Mouse (Mus musculus) embryonic facial prominence, embryonic 12.5 days (tissue): ENCODE results near the gene Dvl1. TPM values are rescaled to one million over a fixed set of nuclear protein-coding genes. Genes with fewer than 3 reads are reported as not detected.

Source experiments
- ATAC-seq: fragments of 200-750 bp; cut with Nextera tagmentation; 2 replicates; pipeline ENCODE4 v1.8.0; 2017; ENCODE audit not compliant: insufficient number of reproducible peaks, insufficient read depth, low FRiP score, low TSS enrichment
- H3K27ac ChIP-seq: fragments of 300-500 bp; sonication (generic); 2 replicates; pipeline ENCODE4 v1.5.1; 2016; ENCODE audit warnings: mild to moderate bottlenecking
- H3K27me3 ChIP-seq: fragments of 300-500 bp; sonication (generic); 2 replicates; pipeline ENCODE4 v1.6.1; 2016; ENCODE audit warnings: mild to moderate bottlenecking, moderate library complexity
- H3K36me3 ChIP-seq: fragments of 300-500 bp; sonication (generic); 2 replicates; pipeline ENCODE4 v1.6.1; 2016; ENCODE audit warnings: mild to moderate bottlenecking
- H3K4me1 ChIP-seq: fragments of 300-500 bp; sonication (generic); 2 replicates; pipeline ENCODE4 v1.6.1; 2016
- H3K4me2 ChIP-seq: fragments of 300-500 bp; sonication (generic); replicated peaks from 2 replicates; pipeline ENCODE4 v1.6.1; 2016; ENCODE audit warnings: mild to moderate bottlenecking, moderate library complexity
- H3K4me3 ChIP-seq: fragments of 300-500 bp; sonication (generic); 2 replicates; pipeline ENCODE4 v1.5.1; 2016; ENCODE audit warnings: mild to moderate bottlenecking
- H3K9ac ChIP-seq: fragments of 300-500 bp; sonication (generic); 2 replicates; pipeline ENCODE4 v1.6.1; 2016; ENCODE audit warnings: mild to moderate bottlenecking, moderate library complexity
- H3K9me3 ChIP-seq: fragments of 300-500 bp; sonication (generic); 2 replicates; pipeline ENCODE4 v1.6.1; 2016; ENCODE audit warnings: mild to moderate bottlenecking, moderate library complexity
- WGBS: fragments of 180-500 bp; shearing (Covaris S2); methylation state at CpG from one replicate; pipeline ENCODE4 v1.1.7; 2016; 5-methylcytosine and 5-hydroxymethylcytosine counted together
- polyA plus RNA-seq: library from polyadenylated mRNA; unstranded; fragments of >200 nt; fragmentation: Nextera tagmentation; extraction: Ambion mirVana; gene quantifications from 2 replicates; pipeline ENCODE4 v1.2.1, GENCODE M21; 2016

Gene Dvl1
- 8.3 and 16.9 TPM in 2 replicates for polyA plus RNA-seq

- H3K9ac ChIP-seq, result peak within 1 kb of the TSS; percentile 75
- peaks cover 15% of the 10 kb centered on the region for H3K36me3 ChIP-seq
- ATAC-seq, result peak; percentile 87
- 0 out of 2 replicates have a peak within 1 kb of the TSS, but pooled peaks have one; percentile 3 for H3K27ac ChIP-seq
- peak within 1 kb of the TSS; percentile 92 for H3K4me2 ChIP-seq
- no peaks in the 10 kb centered on the region for H3K27me3 ChIP-seq
- H3K4me3 ChIP-seq, result peak within 1 kb of the TSS; percentile 78
- no peaks in the 10 kb centered on the region for H3K9me3 ChIP-seq
- H3K4me1 ChIP-seq, result peaks cover 24% of the 10 kb centered on the region
- WGBS, result 3% methylated on average over 58 of the region's 65 CpGs
Measured at GRCm38 (mm10) chr4:155846871-155847578, at the start of gene Dvl1. Gene Dvl1, plus strand, starts transcription at chr4:155847402.

- Histone ChIP-seq H3K27me3 (no peaks in the 10 kb centered on the region), H3K9me3 (no peaks in the 10 kb centered on the region), H3K36me3 (peaks cover 10% of the 10 kb centered on the region; the same call in 1 of the 2 replicates), H3K27ac (no peak overlapping the region), H3K9ac (no peak overlapping the region), H3K4me2 (no peak overlapping the region), H3K4me1 (peaks cover 15% of the 10 kb centered on the region), H3K4me3 (no peak overlapping the region)
- 100% methylated on average over 1 of the region's 1 CpGs for WGBS
- no peak for ATAC-seq
Measured at GRCm38 (mm10) chr4:155802075-155802474, 45.1 kb upstream of the Dvl1 start.

GRCm38 (mm10) chr4:155802741-155803339 is 44.4 kb upstream of the Dvl1 start, which contains the start of gene Mrpl20:
Gene Mrpl20, plus strand, starts transcription at chr4:155802878.
- ATAC-seq, result no peak; the same call in 1 of the 2 replicates
- Histone ChIP-seq H3K4me3 (peak within 1 kb of the TSS; percentile 90), H3K4me2 (peak within 1 kb of the TSS; percentile 61), H3K27me3 (no peaks in the 10 kb centered on the region), H3K9me3 (no peaks in the 10 kb centered on the region), H3K4me1 (peaks cover 15% of the 10 kb centered on the region), H3K27ac (peak within 1 kb of the TSS; percentile 75), H3K36me3 (peaks cover 18% of the 10 kb centered on the region), H3K9ac (peak within 1 kb of the TSS; percentile 90)
- WGBS, result 8% methylated on average over 12 of the region's 12 CpGs

GRCm38 (mm10) chr4:155803340-155804041 is 43.7 kb upstream of the Dvl1 start:
- Histone ChIP-seq H3K4me1 (peaks cover 15% of the 10 kb centered on the region), H3K9ac (peak overlapping the region; percentile 90), H3K27me3 (no peaks in the 10 kb centered on the region), H3K27ac (peak overlapping the region; percentile 75), H3K4me2 (peak overlapping the region; percentile 61), H3K9me3 (no peaks in the 10 kb centered on the region), H3K36me3 (peaks cover 24% of the 10 kb centered on the region), H3K4me3 (peak overlapping the region; percentile 90)
- peak; percentile 98 for ATAC-seq
- under 1% methylated on average over 57 of the region's 58 CpGs for WGBS

- H3K27ac ChIP-seq, result no peak overlapping the region
- H3K9ac ChIP-seq, result no peak overlapping the region
- ATAC-seq, result no peak
- H3K4me2 ChIP-seq, result no peak overlapping the region
- no peaks in the 10 kb centered on the region for H3K27me3 ChIP-seq
- peaks cover 18% of the 10 kb centered on the region for H3K4me1 ChIP-seq
- H3K36me3 ChIP-seq, result peaks cover 50% of the 10 kb centered on the region
- H3K9me3 ChIP-seq, result no peaks in the 10 kb centered on the region
- H3K4me3 ChIP-seq, result no peak overlapping the region
- WGBS, result 84% methylated on average over 3 of the region's 3 CpGs
Measured at GRCm38 (mm10) chr4:155807841-155808240, 39.4 kb upstream of the Dvl1 start.

- Histone ChIP-seq H3K9me3 (no peaks in the 10 kb centered on the region), H3K9ac (peak within 1 kb of the TSS; percentile 98), H3K4me1 (peaks cover 18% of the 10 kb centered on the region), H3K27me3 (no peaks in the 10 kb centered on the region), H3K4me3 (peak within 1 kb of the TSS; percentile 93), H3K4me2 (peak within 1 kb of the TSS; percentile 92), H3K36me3 (peaks cover 74% of the 10 kb centered on the region), H3K27ac (peak within 1 kb of the TSS; percentile 94)
- WGBS, result 1% methylated on average over 60 of the region's 60 CpGs
- ATAC-seq, result peak; percentile 98
Measured at GRCm38 (mm10) chr4:155811929-155812664, 35.1 kb upstream of the Dvl1 start, which contains the start of gene Ccnl2. Gene Ccnl2, plus strand, starts transcription at chr4:155812489.

- Histone ChIP-seq H3K9ac (peak overlapping the region; percentile 98), H3K4me2 (peak overlapping the region; percentile 92), H3K9me3 (no peaks in the 10 kb centered on the region), H3K27me3 (no peaks in the 10 kb centered on the region), H3K27ac (peak overlapping the region; percentile 85), H3K4me3 (peak overlapping the region; percentile 93), H3K36me3 (peaks cover 74% of the 10 kb centered on the region), H3K4me1 (peaks cover 18% of the 10 kb centered on the region)
- WGBS, result under 1% methylated on average over 49 of the region's 49 CpGs
- ATAC-seq, result peak; percentile 44
Measured at GRCm38 (mm10) chr4:155812665-155813181, 34.5 kb upstream of the Dvl1 start.

- Histone ChIP-seq H3K4me3 (no peak overlapping the region), H3K4me2 (no peak overlapping the region), H3K9ac (no peak overlapping the region), H3K9me3 (no peaks in the 10 kb centered on the region), H3K27ac (no peak overlapping the region), H3K4me1 (peaks cover 12% of the 10 kb centered on the region), H3K27me3 (no peaks in the 10 kb centered on the region), H3K36me3 (peaks cover 85% of the 10 kb centered on the region)
- ATAC-seq, result no peak
- 89% methylated on average over 4 of the region's 4 CpGs for WGBS
Measured at GRCm38 (mm10) chr4:155817533-155817932, 29.7 kb upstream of the Dvl1 start.

GRCm38 (mm10) chr4:155821025-155821424 is 26.2 kb upstream of the Dvl1 start:
- H3K9me3 ChIP-seq, result no peaks in the 10 kb centered on the region
- H3K4me1 ChIP-seq, result no peaks in the 10 kb centered on the region
- H3K9ac ChIP-seq, result no peak overlapping the region
- ATAC-seq, result no peak
- H3K27ac ChIP-seq, result no peak overlapping the region
- WGBS, result 80% methylated on average over 7 of the region's 7 CpGs
- H3K4me2 ChIP-seq, result no peak overlapping the region
- no peaks in the 10 kb centered on the region for H3K27me3 ChIP-seq
- peaks cover 91% of the 10 kb centered on the region for H3K36me3 ChIP-seq
- H3K4me3 ChIP-seq, result no peak overlapping the region

- Histone ChIP-seq H3K9ac (no peak overlapping the region), H3K27ac (no peak overlapping the region), H3K4me1 (no peaks in the 10 kb centered on the region), H3K9me3 (no peaks in the 10 kb centered on the region), H3K36me3 (peaks cover 82% of the 10 kb centered on the region), H3K4me3 (no peak overlapping the region), H3K4me2 (no peak overlapping the region), H3K27me3 (no peaks in the 10 kb centered on the region)
- ATAC-seq, result no peak
- 95% methylated on average over 16 of the region's 16 CpGs for WGBS
Measured at GRCm38 (mm10) chr4:155823443-155823842, 23.8 kb upstream of the Dvl1 start.

GRCm38 (mm10) chr4:155829866-155830265 is 17.3 kb upstream of the Dvl1 start:
- Histone ChIP-seq H3K9me3 (no peaks in the 10 kb centered on the region), H3K4me3 (no peak overlapping the region), H3K4me1 (peaks cover 26% of the 10 kb centered on the region), H3K4me2 (no peak overlapping the region), H3K9ac (no peak overlapping the region), H3K27me3 (no peaks in the 10 kb centered on the region), H3K27ac (no peak overlapping the region), H3K36me3 (peaks cover 23% of the 10 kb centered on the region)
- no peak for ATAC-seq
- 93% methylated on average over 4 of the region's 4 CpGs for whole genome bisulfite sequencing
